Comparison of ENCODE assay signal across 8 mouse cellular contexts in genomic region chr15:85036566-85037342, GRCm38 (mm10). TPM values are rescaled to one million over a fixed set of nuclear protein-coding genes. Genes with fewer than 3 reads are reported as not detected.
DNase-seq lines count a peak whose midpoint lies in the region; ATAC-seq and TF ChIP-seq lines count a peak whose summit lies in the region.

No protein-coding gene starts in this region.

- TF ChIP-seq POLR2A in bone marrow, adult 2 months (IDR thresholded peaks at IDR 0.05; ENCODE audit: borderline replicate concordance, control insufficient read depth, low read depth, low read length) = peak; percentile 0; the same call in 1 of the 2 replicates

- H3K27ac ChIP-seq in bone marrow, adult 2 months (ENCODE audit: control insufficient read depth, insufficient read depth, low read depth, low read length, poor library complexity) = peak overlapping the region; percentile 61
- H3K27ac ChIP-seq in embryonic facial prominence, embryonic 15.5 days (replicated peaks) = peak overlapping the region; percentile 76
- peak overlapping the region; percentile 90 for H3K27ac ChIP-seq in heart, embryonic 10.5 days
- peak overlapping the region; percentile 76 for H3K27ac ChIP-seq in kidney, embryonic 15.5 days

- WGBS in bone marrow, adult 2 months = under 1% methylated on average over 75 of the region's 75 CpGs
- WGBS in embryonic facial prominence, embryonic 15.5 days = under 1% methylated on average over 75 of the region's 75 CpGs
- under 1% methylated on average over 75 of the region's 75 CpGs for WGBS in heart, embryonic 10.5 days
- under 1% methylated on average over 72 of the region's 75 CpGs for WGBS in kidney, embryonic 15.5 days

- peaks cover 3% of the 10 kb centered on the region for H3K4me1 ChIP-seq in bone marrow, adult 2 months (ENCODE audit: control insufficient read depth, insufficient read depth, low read length)
- peaks cover 32% of the 10 kb centered on the region for H3K4me1 ChIP-seq in embryonic facial prominence, embryonic 15.5 days
- peaks cover 27% of the 10 kb centered on the region for H3K4me1 ChIP-seq in heart, embryonic 10.5 days
- peaks cover 26% of the 10 kb centered on the region for H3K4me1 ChIP-seq in kidney, embryonic 15.5 days

- H3K9ac ChIP-seq in embryonic facial prominence, embryonic 15.5 days = peak overlapping the region; percentile 78
- peak overlapping the region; percentile 88 for H3K9ac ChIP-seq in kidney, embryonic 15.5 days

- peak overlapping the region; percentile 70 for H3K4me3 ChIP-seq in bone marrow, adult 2 months (replicated peaks; ENCODE audit: control insufficient read depth, low read depth, low read length)
- H3K4me3 ChIP-seq in embryonic facial prominence, embryonic 15.5 days (replicated peaks) = peak overlapping the region; percentile 78
- H3K4me3 ChIP-seq in heart, embryonic 10.5 days = peak overlapping the region; percentile 78
- H3K4me3 ChIP-seq in kidney, embryonic 15.5 days (replicated peaks) = peak overlapping the region; percentile 77

- 0 out of 2 replicates have a peak, but pooled peaks have one; percentile 0 for TF ChIP-seq CTCF in bone marrow, adult 2 months (IDR thresholded peaks at IDR 0.05; ENCODE audit: control insufficient read depth, insufficient read depth, low read length)

- ATAC-seq in embryonic facial prominence, embryonic 15.5 days (ENCODE audit: insufficient number of reproducible peaks, low FRiP score, low TSS enrichment, low read depth) = peak; percentile 93
- peak; percentile 96 for ATAC-seq in kidney, embryonic 15.5 days (replicated peaks; ENCODE audit: low FRiP score)
- ATAC-seq in monocyte, adult 5-6 weeks (replicated peaks; ENCODE audit: insufficient number of reproducible peaks, low FRiP score, low TSS enrichment, poor library complexity, severe bottlenecking) = peak; percentile 89

- DNase-seq in 416B (ENCODE audit: low read depth) (peak; percentile 97), liver (peak; percentile 97)
- peak; percentile 97 for DNase-seq in heart, embryonic 10.5 days (ENCODE audit: low spot score)
- peak; percentile 97 to 99 for DNase-seq in spleen, postnatal 4 days (ENCODE audit: low spot score in 2 of 2)

- no peaks in the 10 kb centered on the region for H3K36me3 ChIP-seq in embryonic facial prominence, embryonic 15.5 days
- H3K36me3 ChIP-seq in heart, embryonic 10.5 days = no peaks in the 10 kb centered on the region
- H3K36me3 ChIP-seq in kidney, embryonic 15.5 days = no peaks in the 10 kb centered on the region

- H3K9me3 ChIP-seq in embryonic facial prominence, embryonic 15.5 days (replicated peaks) = no peaks in the 10 kb centered on the region
- H3K9me3 ChIP-seq in heart, embryonic 10.5 days = no peaks in the 10 kb centered on the region
- no peaks in the 10 kb centered on the region for H3K9me3 ChIP-seq in kidney, embryonic 15.5 days (replicated peaks)

- H3K4me2 ChIP-seq in embryonic facial prominence, embryonic 15.5 days (replicated peaks) = peak overlapping the region; percentile 94
- peak overlapping the region; percentile 93 for H3K4me2 ChIP-seq in kidney, embryonic 15.5 days

- no peaks in the 10 kb centered on the region for H3K27me3 ChIP-seq in embryonic facial prominence, embryonic 15.5 days
- peaks cover 22% of the 10 kb centered on the region for H3K27me3 ChIP-seq in heart, embryonic 10.5 days (ENCODE audit: insufficient read depth, poor library complexity, severe bottlenecking)
- H3K27me3 ChIP-seq in kidney, embryonic 15.5 days = 0 out of 2 replicates have a peak, but pooled peaks cover 6% of the 10 kb centered on the region

RNA-seq across cellular contexts. Expression of gene Fam118a, which starts 8.0 kb away (rescaled TPM):
- polyA plus RNA-seq in bone marrow, adult 2 months (2011; ENCODE audit: insufficient read depth, insufficient read length, low replicate concordance, missing spikeins) = 2.0 and 8.7 TPM in 2 replicates
- 24.9 and 31.7 TPM in 2 replicates for polyA plus RNA-seq in embryonic facial prominence, embryonic 15.5 days (2015; fragmentation: Nextera tagmentation; extraction: Ambion mirVana)
- polyA plus RNA-seq in heart, embryonic 10.5 days (2016; fragmentation: Nextera tagmentation; extraction: Ambion mirVana) = 18.0 and 22.6 TPM in 2 replicates
- 20.9 and 23.0 TPM in 2 replicates for polyA plus RNA-seq in kidney, embryonic 15.5 days (2015; fragmentation: Nextera tagmentation; extraction: Ambion mirVana)
- 7.9 to 12.5 TPM (median 12.3 TPM) in 3 replicates for total RNA-seq in monocyte, adult 5-6 weeks (2017)

RNA-seq across cellular contexts. Expression of gene Upk3a, which starts 19.8 kb away (rescaled TPM):
- polyA plus RNA-seq in bone marrow, adult 2 months (2011; ENCODE audit: insufficient read depth, insufficient read length, low replicate concordance, missing spikeins) = not detected in 2 replicates
- 6.2 and 18.2 TPM in 2 replicates for polyA plus RNA-seq in embryonic facial prominence, embryonic 15.5 days (2015; fragmentation: Nextera tagmentation; extraction: Ambion mirVana)
- polyA plus RNA-seq in heart, embryonic 10.5 days (2016; fragmentation: Nextera tagmentation; extraction: Ambion mirVana) = 0.24 TPM in 1 of 2 replicates, not detected in the other
- 25.0 and 27.2 TPM in 2 replicates for polyA plus RNA-seq in kidney, embryonic 15.5 days (2015; fragmentation: Nextera tagmentation; extraction: Ambion mirVana)
- total RNA-seq in monocyte, adult 5-6 weeks (2017) = not detected in 3 replicates

RNA-seq across cellular contexts. Expression of gene 5031439G07Rik, which starts 48.4 kb away (rescaled TPM):
- polyA plus RNA-seq in bone marrow, adult 2 months (2011; ENCODE audit: insufficient read depth, insufficient read length, low replicate concordance, missing spikeins) = 11.9 and 14.9 TPM in 2 replicates
- polyA plus RNA-seq in embryonic facial prominence, embryonic 15.5 days (2015; fragmentation: Nextera tagmentation; extraction: Ambion mirVana) = 9.1 and 9.8 TPM in 2 replicates
- 3.9 and 6.4 TPM in 2 replicates for polyA plus RNA-seq in heart, embryonic 10.5 days (2016; fragmentation: Nextera tagmentation; extraction: Ambion mirVana)
- 5.7 and 7.1 TPM in 2 replicates for polyA plus RNA-seq in kidney, embryonic 15.5 days (2015; fragmentation: Nextera tagmentation; extraction: Ambion mirVana)
- 45.7 to 67.3 TPM (median 62.2 TPM) in 3 replicates for total RNA-seq in monocyte, adult 5-6 weeks (2017)

Comparison
In these comparisons a context has a peak if more than half of its experiments do, and no peak if none do; other contexts are left out.
1. Peak in every context shown above with its lines: DNase-seq, ATAC-seq, H3K4me3 ChIP-seq and H3K27ac ChIP-seq.